Mouse (Mus musculus) monocyte, adult 59 days (primary cell): ENCODE data around the gene Fkbp1b. TPM values are rescaled to one million over a fixed set of nuclear protein-coding genes. Genes with fewer than 3 reads are reported as not detected.

Experiments used
- total RNA-seq, 2 experiments: library from RNA; stranded (reverse); gene quantifications; one replicate each; pipeline ENCODE4 v1.2.4; 2023

The Fkbp1b gene
- total RNA-seq, result 10 to 100 TPM; 18.2 to 18.3 TPM

DNA sequence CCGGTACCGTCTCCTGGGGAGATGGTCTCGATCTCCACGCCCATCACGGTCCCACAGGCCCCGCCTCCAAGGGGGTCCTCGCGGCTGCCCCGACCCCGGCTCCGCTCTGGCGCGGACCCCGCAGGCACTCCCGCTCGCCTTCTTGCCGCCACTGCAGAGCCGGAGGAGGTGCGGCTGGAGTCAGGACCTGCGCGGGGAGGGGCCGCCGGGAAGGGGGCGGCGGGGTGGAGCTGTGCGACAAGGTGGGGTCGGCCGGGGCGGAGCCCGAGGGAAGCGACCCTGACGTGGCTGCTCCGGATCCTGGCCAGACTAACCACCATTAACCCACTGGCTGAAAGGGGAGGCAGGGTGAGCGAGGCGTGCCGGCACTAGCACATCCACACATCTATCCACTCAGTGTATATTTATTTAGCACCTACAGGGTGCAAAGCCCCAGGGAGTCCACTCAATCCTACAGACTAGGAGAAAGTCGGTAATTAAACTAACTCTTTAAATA lies at the start of gene Fkbp1b:
Fkbp1b (minus strand) TSS at position 200 of the 496 bp plus-strand sequence.

DNA sequence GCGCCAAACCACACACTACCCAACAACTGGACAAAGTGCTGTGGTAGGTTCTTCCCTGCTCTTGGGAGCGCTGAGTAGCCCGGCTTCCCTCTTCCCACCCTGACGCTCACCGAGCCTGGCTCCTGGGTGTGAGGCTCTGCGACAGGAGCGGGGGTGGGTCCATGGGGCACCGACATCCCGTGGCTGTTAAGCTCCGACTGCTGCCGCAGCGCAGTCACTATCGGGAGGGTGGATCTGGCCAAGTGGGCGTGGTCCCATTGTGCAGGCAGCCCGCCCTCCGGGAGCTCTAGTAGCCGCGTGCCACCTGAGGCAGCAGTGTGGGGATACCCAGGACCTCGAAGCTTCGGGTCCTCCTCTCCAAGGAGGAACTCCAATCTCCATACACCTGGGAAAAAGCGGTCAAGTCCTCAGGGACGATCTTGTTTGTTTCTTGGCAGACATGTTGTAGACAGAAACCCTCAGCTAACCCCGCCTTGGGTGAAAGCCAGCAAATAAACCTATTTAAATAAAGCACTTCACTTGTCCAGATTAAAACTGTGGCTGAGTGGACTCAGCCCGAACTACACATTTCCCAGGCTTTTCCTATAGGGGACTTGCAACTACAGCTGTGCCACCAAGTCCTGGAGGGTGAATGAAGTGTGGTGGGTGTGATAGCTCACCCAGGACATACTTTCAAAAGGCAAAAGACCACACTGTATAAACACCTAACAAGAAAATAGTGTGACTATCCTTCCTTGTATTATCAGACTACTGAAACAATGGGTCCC lies 33.0 kb upstream of the Fkbp1b start, which contains the start of gene Mfsd2b:
Mfsd2b (minus strand) TSS at position 199 of the 767 bp plus-strand sequence.

DNA sequence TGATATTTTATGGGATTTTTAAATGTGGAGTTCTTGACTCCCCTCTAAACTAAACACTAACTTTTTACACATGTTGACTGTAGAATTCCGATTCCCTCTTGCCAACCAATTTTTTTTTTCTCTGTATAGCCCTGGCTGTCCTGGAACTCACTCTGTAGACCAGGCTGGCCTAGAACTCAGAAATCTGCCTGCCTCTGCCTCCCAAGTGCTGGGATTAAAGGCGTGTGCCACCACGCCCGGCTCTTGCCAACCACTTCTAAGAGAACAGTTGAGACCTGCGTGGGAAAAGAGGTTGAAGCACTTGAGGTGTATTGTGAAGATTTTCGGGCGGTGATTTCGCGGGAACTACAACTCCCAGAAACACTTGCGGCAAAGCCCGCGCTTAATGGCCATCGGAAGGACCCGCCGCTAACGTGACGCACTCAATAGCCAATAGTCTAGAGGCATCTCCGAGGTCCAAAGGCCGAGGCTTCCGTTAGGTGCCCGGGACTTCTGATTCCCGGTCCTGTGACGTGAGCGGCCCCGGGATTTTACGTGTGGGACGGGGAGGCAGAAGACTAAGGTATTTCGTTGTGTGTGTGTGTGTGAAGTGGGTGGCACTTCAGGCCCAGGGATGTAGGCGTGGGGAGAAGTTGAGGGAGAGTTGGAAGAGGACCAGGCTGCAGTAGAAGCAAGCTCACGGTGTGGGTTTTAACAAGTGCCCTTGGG lies 1.7 kb upstream of the Fkbp1b start, which contains the start of gene Wdcp:
Wdcp (plus strand) TSS at position 414 of the 708 bp plus-strand sequence.

DNA sequence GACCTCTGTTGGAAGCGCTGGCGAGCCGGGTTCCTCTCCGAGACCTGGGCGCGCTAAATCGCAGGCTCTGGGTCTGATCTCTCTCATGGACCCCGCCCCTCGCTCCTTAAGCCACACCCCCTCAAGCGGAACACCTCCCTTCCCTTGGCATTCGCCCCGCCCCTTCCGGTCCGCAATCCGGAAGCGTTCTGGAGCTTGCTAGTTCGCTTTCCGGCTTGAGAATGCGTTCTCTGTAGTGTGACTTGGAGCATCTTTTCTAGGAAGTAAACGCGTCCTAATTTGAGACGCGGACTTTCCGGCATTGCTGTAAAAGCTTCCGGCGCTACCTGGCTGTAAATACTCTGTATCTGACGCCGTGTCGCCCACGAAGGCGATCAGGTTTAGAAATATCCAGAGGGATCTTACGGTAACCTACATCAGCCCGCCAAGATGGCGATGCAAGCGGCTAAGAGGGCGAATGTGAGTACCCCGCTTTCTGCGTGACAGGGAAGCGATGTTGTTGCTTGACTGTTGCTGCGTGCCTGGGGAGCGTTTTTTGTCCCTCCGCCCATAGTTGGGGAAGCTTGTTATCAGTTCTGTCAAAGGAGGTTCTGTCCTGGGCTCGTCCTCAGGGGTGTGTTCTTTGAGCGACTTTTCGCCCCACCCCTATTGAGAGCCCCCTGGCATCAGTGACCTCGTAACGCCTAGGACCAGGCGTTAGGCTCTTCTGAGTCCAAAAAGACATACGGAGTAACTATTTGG lies 23.9 kb downstream of the Fkbp1b start, which contains the start of gene Sf3b6:
Sf3b6 (plus strand) TSS at position 184 of the 741 bp plus-strand sequence.

Other genes starting within 250 kb of the Fkbp1b start
- 100 to 1,000 TPM; 156 to 168 TPM for gene Itsn2, start 249.0 kb downstream of the Fkbp1b start, total RNA-seq
- gene Gm3625, start 248.7 kb downstream of the Fkbp1b start, total RNA-seq, result not detected
- gene Fam228a, start 103.2 kb downstream of the Fkbp1b start, total RNA-seq, result not detected
- gene Pfn4, start 72.6 kb downstream of the Fkbp1b start, total RNA-seq, result under 1 TPM; 0.47 to 0.82 TPM
- gene Fam228b, start 72.3 kb downstream of the Fkbp1b start, total RNA-seq, result 1 to 10 TPM; 1.6 to 4.6 TPM
- gene Sf3b6, start 24.0 kb downstream of the Fkbp1b start, total RNA-seq, result 100 to 1,000 TPM; 119 to 129 TPM
- gene Wdcp, start 1.7 kb upstream of the Fkbp1b start, total RNA-seq, result 10 to 100 TPM; 12.8 to 14.4 TPM
- under 1 TPM; 0.67 to 0.79 TPM for gene Mfsd2b, start 32.8 kb upstream of the Fkbp1b start, total RNA-seq
- gene Ubxn2a, start 66.1 kb upstream of the Fkbp1b start, total RNA-seq, result 10 to 100 TPM; 16.7 to 18.9 TPM
- 10 to 100 TPM; 91.1 to 93.4 TPM for gene Atad2b, start 75.8 kb upstream of the Fkbp1b start, total RNA-seq